Mouse (Mus musculus) embryonic fibroblast, embryonic 13.5 days (primary cell): ENCODE results near the gene Birc5.

Source experiments
- CTCF ChIP-seq: IDR thresholded peaks from 2 replicates; pipeline ENCODE4 v1.5.1; 2011; ENCODE audit warnings: mild to moderate bottlenecking, control low read depth, low read length, moderate library complexity, borderline replicate concordance; ENCODE audit not compliant: insufficient read depth
- POLR2A ChIP-seq: IDR thresholded peaks from 2 replicates; pipeline ENCODE4 v1.6.1; 2011; ENCODE audit warnings: low read depth, mild to moderate bottlenecking, control low read depth, low read length, moderate library complexity

GRCm38 (mm10) chr11:117872861-117873608, 24.0 kb downstream of the Birc5 start, which contains the start of gene Tha1:
- TF ChIP-seq CTCF: no peak
- TF ChIP-seq POLR2A: peak; percentile 72
